Mouse (Mus musculus): Measurements from ENCODE around the gene Cfap45. TPM values are rescaled to one million over a fixed set of nuclear protein-coding genes. Genes with fewer than 3 reads are reported as not detected.

Cfap45 gene
- total RNA-seq, 2 experiments from 2014 or later, result 3.1 to 4.3 TPM

DNA sequence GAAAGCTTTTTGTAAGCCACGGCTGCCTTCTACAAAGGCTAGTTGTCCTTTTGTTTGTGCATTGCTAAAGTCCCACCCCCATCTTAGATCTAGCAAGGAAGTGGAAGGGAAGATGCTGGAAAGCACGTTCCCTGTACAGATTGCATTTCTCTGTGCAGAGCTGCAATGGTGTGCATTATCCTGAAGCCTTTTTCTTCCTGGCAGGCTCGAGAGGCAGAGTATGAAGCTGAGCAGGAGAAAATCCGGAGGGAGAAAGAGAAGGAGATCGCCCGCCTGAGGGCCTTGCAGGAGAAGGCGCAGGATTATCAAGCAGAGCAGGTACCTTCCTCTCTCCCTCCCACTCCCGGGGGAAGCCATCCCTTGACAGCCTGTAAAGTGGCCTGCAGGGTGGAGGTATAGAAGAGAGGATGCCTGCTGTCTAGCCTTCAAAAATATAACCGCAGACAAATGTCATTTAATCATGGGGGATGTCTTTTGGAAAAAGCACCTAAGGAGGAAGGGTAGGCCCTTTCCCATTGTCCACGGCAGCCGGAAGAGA, 19.8 kb downstream of the Cfap45 start:
- DNase-seq (ENCODE audit: extremely low spot score in 1 of 2, low spot score in 2 of 2), result no peak
- intact Hi-C loops (cut with DNase I), result no loop called here

DNA sequence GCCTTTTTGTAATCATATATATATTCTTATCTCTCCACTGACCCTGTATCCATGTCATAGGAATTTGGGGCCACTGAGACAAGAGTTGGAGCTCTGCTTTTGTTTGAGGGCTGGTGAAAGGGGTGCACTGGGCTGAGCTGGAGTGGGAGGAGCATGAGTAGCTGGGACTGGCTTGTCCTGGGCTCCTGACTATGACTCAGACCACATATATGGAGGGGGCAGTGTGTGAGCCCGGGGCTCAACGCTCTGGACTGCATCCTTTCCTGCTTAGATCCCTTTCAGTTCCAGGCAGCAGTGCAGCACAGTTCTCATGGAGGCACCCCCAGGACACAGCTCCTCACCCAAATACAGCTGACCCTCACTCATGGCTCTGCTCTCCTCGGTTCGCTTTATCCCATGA, 25.5 kb downstream of the Cfap45 start:
- DNase-seq (ENCODE audit: extremely low spot score in 1 of 2, low spot score in 2 of 2), result no peak
- intact Hi-C loops (cut with DNase I), result no loop called here

DNA sequence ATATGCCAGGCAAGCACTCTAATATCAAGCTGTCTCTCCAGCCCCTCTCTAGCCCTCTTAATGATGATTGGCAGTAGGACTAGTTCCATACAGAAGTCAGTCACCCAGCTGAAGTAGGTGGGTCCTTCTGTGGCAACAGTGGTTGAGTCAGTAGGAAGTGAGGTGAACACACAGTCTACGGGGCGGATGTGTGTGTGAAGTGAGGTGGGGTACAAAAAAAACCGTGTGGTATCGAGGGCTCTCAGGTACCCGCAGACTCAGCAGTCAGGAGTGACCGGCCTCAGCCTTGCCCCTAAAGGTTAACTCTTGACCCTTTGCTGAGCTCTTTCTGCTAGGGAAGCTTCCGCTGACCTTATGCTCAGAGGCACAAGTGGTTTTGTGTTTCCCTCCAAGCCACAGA, 27.9 kb downstream of the Cfap45 start:
- DNase-seq (ENCODE audit: extremely low spot score in 1 of 2, low spot score in 2 of 2), result no peak

DNA sequence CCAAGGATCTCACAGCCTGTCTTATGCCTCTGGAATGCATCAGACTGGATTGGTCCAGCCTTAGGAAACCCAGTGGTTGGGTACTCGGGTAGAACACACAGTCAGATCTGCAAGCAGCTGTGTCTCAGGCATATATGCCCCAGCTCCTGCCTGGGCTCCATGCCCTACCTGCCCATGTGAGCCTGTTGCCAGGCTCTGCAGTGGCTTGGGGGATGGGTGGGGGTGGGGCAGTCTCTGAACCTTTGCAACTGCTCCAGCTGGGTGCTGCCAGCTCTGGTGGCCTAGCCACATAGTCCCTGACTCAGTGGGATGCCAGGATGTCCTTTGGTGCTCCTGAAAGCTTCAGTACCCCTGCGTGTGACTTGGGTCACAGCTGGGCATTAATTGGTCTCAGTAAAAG, 28.7 kb downstream of the Cfap45 start:
- intact Hi-C loops (cut with DNase I), result no loop called here
- DNase-seq (ENCODE audit: extremely low spot score in 1 of 2, low spot score in 2 of 2), result no peak

More for the DNA sequence above, 27.9 kb downstream of the Cfap45 start:
- intact Hi-C loops (cut with DNase I), result no loop called here

DNA sequence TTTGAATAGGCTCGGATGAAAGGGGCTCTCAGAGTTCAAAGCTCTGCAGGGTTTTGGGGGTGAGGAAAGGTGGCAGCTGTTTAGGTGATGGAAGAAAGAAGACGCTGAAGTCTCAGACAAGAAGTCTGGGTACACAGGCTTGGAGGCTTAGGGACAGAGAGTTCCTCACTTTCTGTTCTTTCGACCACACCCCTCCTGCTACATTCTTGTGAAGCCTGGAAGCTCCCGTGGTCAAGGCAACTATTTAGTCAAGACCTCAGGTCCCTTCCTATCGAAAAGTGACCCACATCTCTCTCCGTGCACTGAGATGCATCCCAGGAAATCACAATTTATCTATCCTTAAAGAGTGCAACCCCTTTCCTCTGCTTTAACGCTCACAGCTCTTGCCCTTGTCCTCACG, 29.1 kb downstream of the Cfap45 start:
- no peak for DNase-seq (ENCODE audit: extremely low spot score in 1 of 2, low spot score in 2 of 2)
- intact Hi-C loops (cut with DNase I), result no loop called here

DNA sequence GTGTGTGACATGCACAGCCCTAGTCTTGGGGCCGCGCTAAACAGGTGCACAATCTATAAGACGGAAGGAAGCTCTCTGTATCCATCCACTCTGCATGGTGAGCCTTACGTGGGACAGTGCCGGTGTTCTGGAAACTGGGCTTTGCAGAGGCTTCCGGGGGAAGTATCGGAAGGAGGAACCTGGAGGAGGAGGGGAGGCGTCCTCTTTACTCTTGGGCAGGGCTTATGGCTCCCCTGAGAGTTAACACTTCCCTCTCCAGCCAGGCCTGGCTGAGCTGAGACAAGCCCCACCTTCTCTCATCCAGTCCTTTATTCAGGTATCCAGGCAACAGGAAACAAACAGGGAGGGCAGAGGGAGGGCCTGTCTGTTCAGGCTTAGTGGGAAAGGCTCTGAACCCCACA, 29.9 kb downstream of the Cfap45 start:
- peak in 1 of 2 experiments; percentile 67 for DNase-seq (ENCODE audit: extremely low spot score in 1 of 2, low spot score in 2 of 2)
- intact Hi-C loops (cut with DNase I), result no loop called here

DNA sequence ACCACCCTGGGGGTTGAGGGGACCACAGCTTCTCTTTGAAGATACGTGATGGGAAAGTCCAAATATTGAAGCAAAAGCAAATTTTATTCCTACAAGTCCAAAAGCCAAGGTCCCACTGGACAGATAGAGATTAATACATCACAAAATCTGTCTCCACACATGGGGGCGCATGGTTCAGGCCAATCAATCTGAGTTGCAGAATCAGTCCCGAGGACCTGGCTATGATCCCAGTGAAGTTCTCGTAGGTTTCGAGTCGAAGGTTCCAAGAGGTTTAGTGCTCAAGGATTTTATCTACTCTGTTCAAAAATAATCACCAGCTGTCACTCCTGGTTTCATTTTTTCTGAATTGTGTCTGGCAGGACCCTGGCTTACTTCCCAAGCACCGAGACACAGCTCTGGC, 30.4 kb downstream of the Cfap45 start:
- intact Hi-C loops (cut with DNase I), result no loop called here
- no peak for DNase-seq (ENCODE audit: extremely low spot score in 1 of 2, low spot score in 2 of 2)

DNA sequence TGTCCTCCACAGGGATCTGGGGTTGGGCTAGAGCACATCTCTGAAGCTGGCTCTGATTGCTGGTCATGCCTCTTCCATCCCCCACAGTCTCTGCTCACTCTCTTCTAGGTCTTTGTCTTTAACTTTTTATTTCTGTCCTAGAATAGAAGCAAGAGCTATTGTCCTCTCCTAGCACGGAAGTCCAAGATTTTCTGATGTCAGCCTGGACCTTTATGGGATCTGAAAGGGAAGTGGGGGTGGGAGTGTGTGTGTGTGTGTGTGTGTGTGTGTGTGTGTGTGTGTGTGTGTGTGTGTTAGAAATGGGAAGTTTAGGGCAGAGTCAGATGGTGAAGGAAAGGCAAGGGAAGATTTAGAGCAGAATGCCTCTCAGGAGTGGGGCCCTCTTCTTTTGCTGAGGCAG, 32.0 kb downstream of the Cfap45 start:
- DNase-seq (ENCODE audit: extremely low spot score in 1 of 2, low spot score in 2 of 2), result no peak
- intact Hi-C loops (cut with DNase I), result no loop called here

DNA sequence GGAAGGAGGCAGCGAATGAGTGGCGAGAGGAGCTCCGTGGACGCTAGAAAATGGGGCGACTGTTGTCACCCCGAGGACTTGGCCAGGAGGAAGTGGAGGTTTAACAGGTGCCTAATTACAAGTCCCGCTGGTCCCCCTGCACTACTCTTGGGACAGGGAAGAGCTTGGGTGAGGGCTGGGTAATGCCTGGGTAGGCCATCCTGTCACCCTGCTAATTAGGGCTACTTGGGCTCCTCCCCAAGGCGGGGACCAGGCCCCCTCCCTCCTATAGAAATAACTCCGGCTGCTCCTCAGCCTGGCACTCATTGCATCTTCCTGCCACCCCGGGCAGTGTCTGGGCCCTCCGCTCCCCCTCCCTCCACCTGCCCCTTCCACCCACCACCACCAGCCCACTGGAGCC, 35.0 kb downstream of the Cfap45 start, which contains the start of gene Vsig8:
Gene Vsig8 (plus strand): TSS at position 301 of the 400 bp plus-strand sequence.
- intact Hi-C loops (cut with DNase I), result no loop called here
- no peak for DNase-seq (ENCODE audit: extremely low spot score in 1 of 2, low spot score in 2 of 2)

DNA sequence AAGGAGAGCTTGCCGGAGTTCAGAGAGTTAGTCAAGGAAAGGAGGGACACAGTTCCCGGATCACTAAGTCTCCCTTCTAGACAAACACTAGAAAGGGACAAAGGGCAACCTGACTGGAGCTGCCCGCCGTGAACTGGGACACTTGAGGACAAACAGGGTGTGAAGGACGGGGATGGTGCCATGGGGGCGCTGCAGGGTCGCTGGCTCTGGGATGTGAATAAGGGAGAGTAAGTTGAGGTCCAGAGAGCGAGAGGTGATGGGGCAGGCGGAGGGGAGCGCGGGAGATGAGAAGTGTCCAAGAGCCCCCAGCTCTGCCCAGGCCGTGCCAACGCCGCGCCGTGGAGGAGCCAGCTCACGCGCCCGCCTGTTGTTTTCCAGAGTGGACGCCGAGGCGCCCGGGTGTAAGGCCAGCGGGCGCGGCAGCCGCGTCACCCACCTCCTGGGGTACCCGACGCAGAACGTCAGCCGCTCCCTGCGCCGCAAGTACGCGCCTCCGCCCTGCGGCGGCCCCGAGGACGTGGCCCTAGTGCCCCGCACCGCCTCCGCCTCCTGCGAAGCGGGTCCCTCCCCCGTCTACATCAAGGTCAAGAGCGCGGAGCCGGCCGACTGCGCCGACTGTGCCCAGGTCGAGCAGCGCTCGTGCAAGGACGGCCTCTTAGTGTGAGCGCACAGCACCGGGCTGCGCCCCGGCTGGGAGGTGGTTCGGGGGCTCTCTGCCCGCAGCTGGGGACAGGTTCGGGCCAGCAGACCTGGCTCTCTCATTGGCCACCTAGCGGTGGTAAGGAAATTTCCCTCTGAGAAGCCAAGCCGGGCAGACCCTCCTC, 42.3 kb downstream of the Cfap45 start:
- intact Hi-C loops (cut with DNase I), result loop anchor here (2.0 kb wide), 1 partner anchor 34 kb away; no protein-coding TSS in a partner anchor
- DNase-seq (ENCODE audit: extremely low spot score in 1 of 2, low spot score in 2 of 2), result peak; percentile 40 to 78

DNA sequence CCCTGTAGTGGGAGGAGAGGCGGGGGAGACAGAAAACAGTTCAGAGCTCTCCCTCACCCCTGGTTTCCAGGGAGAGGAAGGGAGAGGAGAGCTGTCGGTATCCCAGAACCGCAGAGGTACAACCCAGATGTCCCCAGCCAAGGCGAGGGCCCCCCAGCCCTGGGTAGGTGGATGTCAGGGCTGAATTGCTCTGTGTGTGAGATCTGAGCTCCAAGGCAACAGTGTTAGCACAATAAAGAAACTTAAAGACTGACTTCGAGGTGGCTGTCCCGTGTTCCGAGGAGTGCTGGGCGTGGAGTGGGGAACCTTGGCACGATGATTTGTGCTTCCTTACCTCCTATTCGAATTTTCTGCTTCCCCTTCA, 42.8 kb downstream of the Cfap45 start:
- intact Hi-C loops (cut with DNase I), result loop anchor here (2.0 kb wide), 1 partner anchor 35 kb away; no protein-coding TSS in a partner anchor

DNA sequence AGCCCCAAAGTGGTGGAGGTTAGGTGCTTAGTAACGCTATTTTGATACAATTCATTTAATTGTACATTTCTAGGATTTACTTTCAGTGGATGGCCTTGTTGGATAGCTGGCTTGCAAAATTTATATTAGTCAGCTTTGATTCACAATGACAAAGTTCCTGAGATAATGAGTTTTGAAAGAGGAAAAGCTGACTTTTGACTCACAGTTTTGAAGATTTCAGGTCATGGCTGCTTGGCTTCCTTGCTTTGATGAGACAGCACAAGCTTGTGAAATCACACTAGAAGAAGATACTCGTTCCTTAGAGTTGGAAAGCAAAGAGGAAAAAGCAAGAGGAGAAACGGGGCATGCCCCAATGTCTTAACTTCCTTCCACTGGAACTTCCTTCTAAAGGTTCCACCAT, 45.5 kb downstream of the Cfap45 start:
- intact Hi-C loops (cut with DNase I), result no loop called here
- DNase-seq (ENCODE audit: extremely low spot score in 1 of 2, low spot score in 2 of 2), result no peak

More for the DNA sequence above, 42.8 kb downstream of the Cfap45 start:
- no peak for DNase-seq (ENCODE audit: extremely low spot score in 1 of 2, low spot score in 2 of 2)

DNA sequence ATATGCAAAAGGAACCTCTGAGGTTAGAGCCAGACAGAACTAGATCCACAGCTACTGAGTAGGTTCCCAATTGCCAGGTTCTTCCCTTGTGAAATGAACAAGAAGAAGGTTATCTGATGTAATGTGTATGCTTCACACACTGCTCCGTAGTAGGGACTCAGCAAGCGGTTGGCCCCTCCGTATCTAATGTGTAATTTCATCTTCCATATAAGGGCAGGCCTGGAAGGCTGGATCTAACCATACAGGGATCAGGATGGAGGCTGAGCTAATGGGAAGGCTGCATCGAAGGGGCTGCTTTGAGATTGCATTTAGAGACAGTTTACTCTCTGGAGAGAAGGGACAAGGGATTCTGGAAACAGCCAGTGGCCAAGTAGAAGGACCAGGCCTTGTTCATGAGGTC, 47.2 kb downstream of the Cfap45 start:
- no peak for DNase-seq (ENCODE audit: extremely low spot score in 1 of 2, low spot score in 2 of 2)
- intact Hi-C loops (cut with DNase I), result no loop called here

DNA sequence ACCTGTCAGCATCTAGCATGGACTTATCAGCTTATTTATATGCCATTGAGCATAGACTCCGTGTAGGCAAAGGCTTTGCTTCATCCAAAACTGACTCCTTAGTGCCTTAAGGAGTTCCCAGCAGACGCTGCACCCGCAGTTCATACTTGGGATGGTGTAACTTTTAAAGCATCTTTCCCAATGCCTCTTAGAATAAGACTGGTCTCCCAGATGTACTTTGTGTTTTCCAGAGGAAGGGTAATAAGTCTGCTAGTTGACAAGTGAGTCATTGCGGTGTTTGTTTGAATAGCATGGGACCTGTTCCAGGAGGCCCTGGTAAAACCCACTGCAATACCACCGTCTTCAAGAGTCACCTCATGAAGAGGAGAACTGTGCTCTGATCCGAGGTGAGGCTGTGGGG, 59.5 kb downstream of the Cfap45 start:
- no peak for DNase-seq (ENCODE audit: extremely low spot score in 1 of 2, low spot score in 2 of 2)
- intact Hi-C loops (cut with DNase I), result no loop called here

DNA sequence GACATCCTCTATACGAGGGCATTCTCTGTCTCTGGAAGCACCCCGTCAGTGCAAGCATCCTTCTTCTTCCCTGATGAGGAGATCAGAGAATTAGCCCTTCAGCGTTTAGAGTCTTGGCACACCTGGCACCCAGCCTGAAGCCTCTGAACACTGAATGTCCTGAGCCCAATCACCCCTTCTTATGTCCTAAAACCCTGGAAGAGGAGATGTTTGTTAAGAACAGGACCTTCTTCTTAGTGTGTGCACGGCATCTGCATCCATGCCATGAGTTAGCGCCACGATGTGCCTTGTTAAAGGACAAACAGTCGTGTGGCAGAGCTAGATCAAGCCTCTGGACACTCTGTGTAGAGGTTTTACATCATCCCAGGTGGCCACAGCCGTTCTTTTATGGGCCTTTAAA, 61.8 kb downstream of the Cfap45 start:
- no peak for DNase-seq (ENCODE audit: extremely low spot score in 1 of 2, low spot score in 2 of 2)
- intact Hi-C loops (cut with DNase I), result no loop called here

DNA sequence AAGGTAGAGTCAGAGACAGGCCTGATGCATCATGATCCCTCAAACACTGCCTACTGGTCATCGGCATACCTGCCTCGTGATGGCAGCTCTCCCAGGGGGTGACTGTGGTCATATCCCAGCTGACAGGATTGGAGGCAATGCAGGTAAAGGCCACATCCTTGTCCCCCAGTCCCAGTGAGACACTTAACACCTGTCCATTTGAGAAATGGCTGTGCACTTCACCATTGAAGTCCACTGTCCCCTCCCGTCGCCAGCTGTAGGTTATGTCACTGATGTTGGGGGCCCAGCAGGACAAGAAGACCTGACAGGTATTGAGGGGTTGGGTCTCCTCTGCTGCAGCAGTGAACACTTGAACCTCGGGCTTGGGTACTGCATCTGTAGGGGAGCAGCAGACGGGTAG, 63.7 kb downstream of the Cfap45 start:
- DNase-seq (ENCODE audit: extremely low spot score in 1 of 2, low spot score in 2 of 2), result no peak
- intact Hi-C loops (cut with DNase I), result no loop called here

DNA sequence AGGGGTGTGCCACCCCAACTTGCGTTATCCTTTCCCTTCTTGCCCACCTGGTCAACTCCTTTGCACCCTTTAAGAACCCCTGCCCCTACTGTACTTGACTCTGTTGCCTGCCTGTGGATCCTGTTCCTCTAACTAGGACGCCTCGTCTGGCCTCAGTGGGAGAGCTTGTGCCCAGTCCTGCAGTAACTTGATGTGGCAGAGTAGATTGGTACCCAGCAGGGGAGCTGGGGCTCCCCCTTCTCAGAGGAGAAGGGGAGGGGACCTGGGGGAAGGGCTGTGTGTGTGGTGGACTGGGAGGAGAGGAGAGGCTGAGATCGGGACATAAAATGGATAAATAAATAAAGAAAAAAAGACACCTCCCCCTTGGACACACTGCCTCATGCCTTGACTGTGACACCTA, 64.4 kb downstream of the Cfap45 start:
- DNase-seq (ENCODE audit: extremely low spot score in 1 of 2, low spot score in 2 of 2), result no peak
- intact Hi-C loops (cut with DNase I), result no loop called here

DNA sequence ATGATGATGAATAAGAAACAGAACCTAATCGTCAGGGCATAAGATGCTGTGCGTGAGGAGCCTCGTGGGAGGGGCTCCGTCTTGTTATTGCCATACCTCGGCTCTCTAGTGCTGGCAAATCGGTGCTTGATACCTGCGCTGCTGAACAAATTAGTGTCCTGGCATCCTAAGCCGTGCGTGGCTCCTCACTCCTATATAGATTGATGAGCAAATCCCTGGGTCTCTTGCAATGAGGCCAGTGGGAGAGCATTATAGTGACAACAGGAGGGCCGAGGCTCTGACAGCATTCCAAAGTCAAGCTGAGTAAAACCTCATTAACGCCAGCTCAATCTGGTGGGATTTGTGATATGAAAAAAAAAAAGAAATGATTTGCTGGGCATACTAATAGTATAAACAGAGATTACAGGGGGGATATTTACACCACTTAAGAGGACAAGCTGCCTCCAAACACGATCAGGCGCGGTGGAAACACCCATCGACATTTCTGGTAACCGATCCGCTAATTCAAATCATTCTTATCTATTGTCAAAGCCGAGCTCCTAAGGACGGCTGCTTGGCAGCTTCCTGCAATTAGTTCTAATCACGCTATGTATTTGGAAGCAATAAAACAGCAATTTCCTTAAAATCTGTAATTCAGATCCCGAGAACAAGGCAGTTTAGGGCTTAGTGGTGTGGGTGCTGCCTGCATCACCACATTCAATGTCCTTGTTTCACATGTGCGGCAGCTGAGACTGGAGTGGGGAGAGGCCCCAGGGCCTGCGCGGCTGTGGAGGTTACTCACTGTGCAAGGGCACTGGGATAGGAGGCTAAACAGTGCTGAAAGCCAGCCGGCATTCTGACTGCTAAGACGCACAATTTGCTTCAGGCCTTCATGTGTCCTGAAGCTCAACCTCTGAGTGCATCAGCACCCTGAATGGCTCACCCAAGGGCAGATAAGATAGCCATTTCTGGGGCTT, 65.3 kb downstream of the Cfap45 start:
- intact Hi-C loops (cut with DNase I), result no loop called here
- DNase-seq (ENCODE audit: extremely low spot score in 1 of 2, low spot score in 2 of 2), result no peak

DNA sequence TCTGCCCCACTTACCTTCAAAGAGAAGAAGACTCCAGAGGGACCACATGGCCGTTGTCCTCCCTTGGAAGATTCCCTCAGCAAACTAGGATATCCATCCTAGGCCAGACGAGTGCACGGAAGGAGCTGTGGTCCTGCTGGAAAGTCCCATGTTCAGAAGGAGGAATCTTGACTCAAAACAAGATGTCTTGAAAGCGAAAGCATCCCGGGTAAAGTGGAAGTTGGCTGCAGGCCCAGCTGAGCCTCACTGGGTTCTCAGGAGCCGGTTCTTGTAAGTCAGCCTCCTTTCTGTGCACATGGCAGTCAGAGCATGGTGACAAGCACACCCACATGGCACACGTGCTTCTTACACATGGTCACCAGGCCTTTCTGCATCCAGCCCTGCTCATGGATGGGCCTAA, 69.8 kb downstream of the Cfap45 start, which contains the start of gene Slamf8:
Gene Slamf8 (minus strand): TSS at position 184 of the 400 bp plus-strand sequence.
- intact Hi-C loops (cut with DNase I), result no loop called here
- DNase-seq (ENCODE audit: extremely low spot score in 1 of 2, low spot score in 2 of 2), result peak; percentile 13 to 50

All from left cerebral cortex, postnatal 10 days (tissue).